Mouse (Mus musculus) v-Abl transformed pro-B cells (cell line): ENCODE results near the gene Clcn3.

Experiments used
- in situ Hi-C, 2 experiments: fragments of 400-800 bp; cut with MboI; formaldehyde crosslinking; loops; one replicate each; pipeline ENCODE4 v1.15.1; 2025; ENCODE audit not compliant: unreplicated experiment in 2 of 2

The Clcn3 gene

DNA sequence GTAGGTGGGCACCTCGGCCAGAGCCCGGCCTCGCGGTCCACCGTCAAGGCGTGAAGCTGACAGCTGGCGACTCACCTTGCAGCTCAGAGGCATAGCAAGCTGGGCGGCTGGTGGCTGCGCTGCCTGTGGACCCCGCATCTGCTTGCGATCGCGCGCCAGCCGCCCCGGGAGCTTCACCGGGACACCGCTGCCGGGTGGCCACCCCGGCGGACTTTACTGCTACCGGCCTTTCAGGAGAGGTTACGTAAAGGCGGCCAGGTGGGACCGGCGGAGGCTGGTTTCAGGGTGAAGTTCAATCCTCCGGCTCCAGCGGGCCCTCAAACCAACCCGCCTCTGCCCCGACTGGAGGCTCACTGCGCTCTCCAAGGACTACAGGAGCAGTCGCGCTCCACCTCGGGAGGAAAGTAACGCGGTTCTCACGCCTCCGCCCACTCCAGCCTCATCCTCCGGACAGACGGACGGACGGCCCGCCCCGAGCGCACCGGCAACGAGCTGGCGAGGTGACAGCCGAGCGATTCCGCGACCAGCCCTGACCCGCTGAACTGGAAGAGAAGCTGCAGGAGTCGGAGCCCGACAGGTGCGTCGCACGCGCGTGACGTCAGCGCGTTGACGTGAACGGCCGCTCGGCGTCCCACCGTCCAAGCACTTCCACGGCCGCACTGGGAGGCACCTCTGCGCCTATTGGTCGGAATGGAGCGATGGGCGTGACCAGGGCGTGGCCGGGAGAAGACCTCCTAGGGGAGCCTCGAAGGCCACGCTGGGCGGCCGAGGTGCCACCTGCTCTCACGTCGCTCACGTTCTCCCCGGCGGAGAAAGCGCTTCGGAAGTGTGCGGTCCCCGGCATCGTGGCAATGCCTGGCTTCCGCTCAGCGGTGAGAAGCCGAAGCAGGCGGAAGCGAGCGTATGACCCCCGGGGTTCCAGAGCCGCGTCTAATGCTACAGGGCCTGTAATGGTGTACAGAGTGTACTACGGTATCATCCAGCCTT lies at the start of gene Clcn3:
TSS of gene Clcn3 (minus strand) at position 600 of the 987 bp plus-strand sequence.
- in situ Hi-C loops = loop anchor here (10.0 to 25.0 kb wide), 2 partner anchors 96 to 302 kb away; partner anchors contain the start of gene Hpf1 (in 2 of the 2)

DNA sequence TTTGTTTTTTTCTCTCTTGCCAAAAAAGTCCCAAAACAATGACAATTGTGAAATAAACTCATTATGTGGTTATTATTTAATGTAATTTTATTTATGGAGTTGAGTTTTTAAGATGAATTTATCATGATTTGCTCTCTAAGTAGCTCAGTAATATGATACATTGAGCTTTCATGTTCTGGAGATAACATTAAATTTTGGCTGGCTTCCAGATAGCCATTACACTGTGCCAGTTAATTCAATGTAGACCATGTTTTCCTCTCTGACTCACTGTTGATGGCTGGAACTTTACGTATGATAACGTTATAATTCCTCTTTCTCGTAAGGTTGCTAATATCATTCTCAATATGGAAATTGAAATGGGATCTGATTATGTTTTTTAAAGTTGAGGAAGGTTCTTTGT lies 13.4 kb upstream of the Clcn3 start:
- in situ Hi-C loops = loop anchor here (10.0 to 25.0 kb wide), 2 partner anchors 109 to 228 kb away; partner anchors contain the start of genes Hpf1 (in 2 of the 2) and Sh3rf1 (in 1 of the 2)

DNA sequence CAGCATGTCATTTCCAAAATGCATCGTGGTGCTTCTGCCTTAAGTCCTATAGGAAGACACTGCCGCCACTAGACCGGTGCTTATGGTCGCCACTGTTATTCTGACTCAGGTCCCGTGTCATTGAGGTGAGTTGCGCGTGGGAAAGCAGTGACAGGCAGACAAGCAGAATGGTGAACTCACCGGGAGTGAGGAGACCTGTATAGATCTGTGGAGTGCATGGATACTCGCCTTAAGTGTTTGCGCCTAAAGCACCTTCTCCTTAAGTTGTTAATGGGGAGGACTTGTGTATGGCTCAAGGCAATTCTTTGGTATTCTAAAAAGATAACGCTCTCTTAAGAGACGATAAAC lies 10.5 kb upstream of the Clcn3 start:
- in situ Hi-C loops = loop anchor here (5.0 to 25.0 kb wide), 3 partner anchors 106 to 489 kb away; partner anchors contain the start of genes Hpf1 (in 2 of the 2) and Sh3rf1 (in 1 of the 2)

DNA sequence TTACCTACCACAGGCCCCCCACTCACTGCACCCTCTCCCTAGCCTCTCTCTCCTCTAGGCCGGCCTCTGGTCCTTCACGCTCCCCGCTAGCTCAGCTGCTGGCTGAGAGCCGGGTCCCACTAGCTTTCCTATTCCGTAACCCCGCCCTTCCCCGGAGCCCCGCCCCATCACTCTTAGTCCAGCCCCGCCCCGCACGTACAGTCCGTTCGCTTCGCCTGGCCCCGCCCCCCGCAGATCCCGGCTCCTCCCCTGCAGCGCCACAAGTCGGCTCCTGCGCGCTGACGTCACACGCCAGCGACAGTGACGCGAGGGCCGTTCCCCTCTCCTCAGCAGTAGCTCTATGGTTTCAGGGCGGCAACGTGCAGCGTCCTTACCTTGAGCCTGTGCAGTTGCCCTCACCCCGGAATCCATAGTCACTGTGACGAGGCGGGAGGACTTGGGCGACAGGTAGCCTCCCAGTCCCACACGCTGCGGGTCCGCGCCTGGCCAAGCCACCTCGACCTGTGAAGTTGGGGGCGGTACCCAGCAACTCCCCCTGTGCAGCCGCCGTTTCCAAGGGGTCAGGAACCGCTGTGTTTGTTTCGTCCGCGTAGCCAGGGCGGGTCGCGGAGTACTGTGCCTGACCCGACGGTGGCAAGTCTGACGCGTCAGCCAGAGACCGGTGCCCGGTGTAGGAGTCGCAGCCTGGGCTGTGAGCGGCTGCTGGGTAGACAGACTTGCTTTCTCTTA lies 10.0 kb upstream of the Clcn3 start, which contains the start of gene Nek1:
TSS of gene Nek1 (plus strand) at position 286 of the 729 bp plus-strand sequence.
- in situ Hi-C loops = loop anchor here (5.0 to 25.0 kb wide), 3 partner anchors 106 to 489 kb away; partner anchors contain the start of genes Hpf1 (in 2 of the 2) and Sh3rf1 (in 1 of the 2)

DNA sequence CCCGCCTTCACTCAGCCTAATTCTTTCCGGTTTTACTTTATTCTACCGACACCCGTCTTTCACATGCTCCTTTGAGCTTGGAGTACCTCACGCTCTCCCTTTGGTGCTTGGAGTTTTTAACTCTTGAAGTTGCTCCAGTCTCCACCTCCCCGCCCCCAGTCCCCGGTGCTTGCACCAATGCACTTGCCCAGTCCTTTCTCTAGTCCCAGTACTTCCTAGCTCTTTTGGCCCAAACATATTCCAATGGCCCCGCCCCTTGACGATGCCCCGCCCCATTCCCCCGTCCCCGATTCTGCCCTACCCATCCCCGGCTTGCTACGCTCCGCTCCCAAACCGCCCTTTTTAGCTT lies 9.4 kb upstream of the Clcn3 start:
- in situ Hi-C loops = loop anchor here (5.0 to 25.0 kb wide), 3 partner anchors 105 to 490 kb away; partner anchors contain the start of genes Hpf1 (in 2 of the 2) and Sh3rf1 (in 1 of the 2)

DNA sequence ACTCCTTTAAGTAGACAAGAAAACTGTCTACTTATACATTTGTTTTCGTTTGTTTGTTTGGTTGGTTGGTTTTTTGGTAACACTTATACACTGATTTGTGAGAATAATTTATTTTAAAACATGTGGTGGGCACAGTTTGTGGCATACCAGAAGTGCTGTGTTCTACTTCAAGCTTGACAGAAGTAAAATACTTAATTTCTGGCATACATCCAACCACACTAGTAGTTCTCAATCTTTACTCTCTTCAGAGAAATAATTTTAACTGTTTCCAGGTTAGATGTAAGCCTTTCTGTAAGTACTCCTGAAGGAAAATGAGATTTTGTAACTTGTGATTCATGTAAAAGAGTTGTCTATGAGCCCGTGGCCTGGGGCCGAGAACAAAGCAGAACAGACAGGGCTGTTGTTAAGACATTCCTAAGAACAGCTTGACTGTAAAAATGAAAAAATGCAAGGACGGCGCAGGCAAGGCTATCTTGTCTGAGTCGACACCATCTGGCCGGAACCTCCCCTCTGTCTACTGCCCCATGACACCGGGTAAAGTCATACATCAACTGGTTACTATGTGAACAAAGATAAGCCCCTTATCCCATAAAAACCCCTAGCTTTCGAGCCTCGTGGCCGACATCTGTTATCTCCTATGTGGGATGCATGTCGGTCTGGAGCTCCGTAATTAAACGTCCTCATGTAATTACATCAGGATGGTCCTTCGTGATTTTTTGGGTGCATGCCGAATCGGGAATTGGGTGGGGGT lies 1.3 kb upstream of the Clcn3 start:
- in situ Hi-C loops = loop anchor here (10.0 to 25.0 kb wide), 2 partner anchors 97 to 300 kb away; partner anchors contain the start of gene Hpf1 (in 2 of the 2)

DNA sequence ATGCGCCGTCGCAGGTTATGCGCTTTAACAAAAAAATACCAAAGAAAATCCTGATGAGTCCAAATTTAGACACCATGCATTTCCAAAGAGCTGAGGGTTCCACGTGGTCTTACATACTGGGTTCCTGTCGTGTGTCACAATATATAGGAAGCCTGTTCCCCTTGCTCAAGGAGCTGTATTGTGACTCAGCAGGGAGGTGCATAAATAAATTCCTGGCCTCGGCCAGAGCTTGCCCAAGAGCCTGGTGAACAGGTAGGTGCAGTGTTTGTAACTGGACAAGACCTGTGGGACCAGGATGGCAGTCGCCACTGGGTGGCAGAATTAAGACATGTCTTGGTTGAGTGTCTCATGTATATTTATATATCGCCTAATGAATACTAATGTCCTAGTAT lies 584 bp upstream of the Clcn3 start:
- in situ Hi-C loops = loop anchor here (10.0 to 25.0 kb wide), 2 partner anchors 96 to 301 kb away; partner anchors contain the start of gene Hpf1 (in 2 of the 2)

DNA sequence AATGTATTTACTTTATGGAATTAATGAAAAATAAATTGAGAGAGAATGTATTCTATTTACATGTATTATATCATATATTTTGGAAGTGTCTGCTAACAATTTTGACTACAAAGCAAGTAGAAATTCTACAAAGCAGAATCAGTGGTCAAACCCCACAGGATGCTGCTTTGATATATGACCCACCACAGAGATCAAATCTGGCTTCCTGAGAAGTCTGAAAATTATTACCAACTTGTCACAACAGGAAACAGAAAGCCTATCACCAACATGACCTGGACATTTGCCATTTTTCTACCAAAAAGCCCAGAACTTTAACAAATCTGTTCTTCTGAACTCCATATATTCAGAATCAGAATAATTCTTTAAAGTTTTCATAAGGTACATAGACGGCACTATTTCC lies 1.7 kb downstream of the Clcn3 start:
- in situ Hi-C loops = loop anchor here (10.0 to 25.0 kb wide), 2 partner anchors 94 to 303 kb away; partner anchors contain the start of gene Hpf1 (in 2 of the 2)

DNA sequence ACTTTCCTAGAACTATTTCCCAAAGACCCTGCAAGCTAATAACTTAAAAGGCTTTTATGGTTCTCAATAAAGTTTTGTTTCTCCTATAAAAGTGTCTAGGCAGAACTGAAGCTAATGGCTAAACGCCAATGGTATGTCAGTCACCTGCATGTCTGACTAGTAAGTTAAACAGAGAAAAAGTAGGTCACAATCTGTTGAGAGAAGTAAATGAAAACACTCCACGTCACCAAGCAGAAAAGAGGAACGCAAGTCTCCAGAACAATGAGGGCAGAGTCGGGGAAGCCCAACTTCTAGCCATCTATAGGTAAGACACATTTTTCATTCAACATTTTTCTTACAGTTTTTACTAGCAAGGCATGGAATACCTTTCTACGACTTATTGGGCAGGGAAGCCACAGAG lies 4.6 kb downstream of the Clcn3 start:
- in situ Hi-C loops = loop anchor here (25.0 kb wide), 1 partner anchor 91 kb away; the partner anchor contains the start of gene Hpf1 (in 2 of the 2)

DNA sequence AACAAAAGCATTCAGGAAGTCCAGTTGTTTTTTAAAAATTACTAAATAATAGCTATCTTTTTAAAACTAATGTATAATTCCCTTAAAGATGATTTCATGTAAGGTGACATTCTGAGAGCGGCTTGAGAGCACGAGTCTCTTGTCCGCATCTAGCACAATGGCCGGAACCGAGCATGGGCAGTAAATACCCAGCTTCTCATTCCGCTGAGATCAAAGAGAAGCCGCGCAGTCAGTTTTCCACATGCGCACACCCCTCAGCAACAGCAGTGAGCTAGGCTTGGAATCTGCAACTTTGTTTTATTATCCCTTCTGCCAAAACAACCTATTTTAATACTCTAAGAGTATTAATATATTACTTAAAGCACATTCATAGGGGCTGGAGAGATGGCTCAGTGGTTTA lies 6.3 kb downstream of the Clcn3 start:
- in situ Hi-C loops = loop anchor here (25.0 kb wide), 1 partner anchor 90 kb away; the partner anchor contains the start of gene Hpf1 (in 2 of the 2)

DNA sequence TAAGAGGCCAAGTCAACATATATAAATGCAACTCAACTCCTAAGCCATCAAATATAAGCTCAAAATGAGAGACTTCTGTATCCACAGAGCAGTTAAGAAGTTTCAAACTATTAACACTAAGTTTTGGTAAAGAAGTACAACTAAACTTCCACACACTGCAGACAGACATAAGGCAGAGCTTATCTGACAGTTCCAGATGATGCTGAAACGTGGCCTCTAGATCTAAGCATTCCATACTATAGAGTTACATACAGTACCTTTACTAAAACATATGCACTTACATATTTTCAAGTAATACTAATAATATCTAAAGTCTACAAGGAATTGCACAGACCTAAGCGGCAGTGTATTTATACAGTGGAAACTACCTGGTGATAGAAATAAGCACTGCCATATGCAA lies 8.3 kb downstream of the Clcn3 start:
- in situ Hi-C loops = loop anchor here (25.0 kb wide), 1 partner anchor 88 kb away; the partner anchor contains the start of gene Hpf1 (in 2 of the 2)

DNA sequence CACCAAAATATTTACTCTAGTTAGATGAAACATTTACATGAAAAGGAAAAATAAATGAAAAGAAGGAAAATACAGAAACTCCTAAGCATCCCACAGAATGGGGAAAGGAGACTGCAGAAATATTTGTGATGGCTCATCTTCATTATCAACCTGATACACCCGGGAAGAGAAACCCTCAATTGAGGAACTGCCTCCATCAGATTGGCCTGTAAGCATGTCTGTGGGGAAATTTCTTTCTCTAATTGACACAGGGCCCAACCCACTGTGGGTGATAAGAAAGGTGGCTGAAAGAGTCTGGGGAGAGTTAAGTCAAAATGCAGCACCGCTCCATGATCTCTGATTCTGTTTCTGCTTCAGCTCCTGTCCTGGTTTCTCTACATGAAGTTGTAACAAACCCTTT lies 9.7 kb downstream of the Clcn3 start:
- in situ Hi-C loops = no loop called here

DNA sequence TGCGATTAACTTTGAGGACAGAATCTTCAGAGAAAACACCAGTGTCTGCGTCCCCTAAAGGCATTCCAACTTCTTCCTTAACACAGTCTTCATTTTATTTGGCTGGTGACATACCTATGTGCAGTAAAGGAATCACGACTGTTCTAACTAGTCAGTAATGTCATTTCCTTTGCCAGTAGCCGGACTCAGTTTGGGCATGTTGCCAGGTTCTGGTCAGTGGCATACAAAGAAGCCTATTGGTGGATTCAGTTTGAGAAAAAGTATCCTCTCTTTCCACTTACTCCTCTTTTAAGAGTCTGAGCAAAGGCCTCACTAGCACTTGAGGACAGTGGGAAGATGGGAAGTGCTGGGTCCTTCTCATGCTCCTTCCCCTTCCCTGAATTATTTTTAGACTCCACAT lies 11.3 kb downstream of the Clcn3 start:
- in situ Hi-C loops = no loop called here

DNA sequence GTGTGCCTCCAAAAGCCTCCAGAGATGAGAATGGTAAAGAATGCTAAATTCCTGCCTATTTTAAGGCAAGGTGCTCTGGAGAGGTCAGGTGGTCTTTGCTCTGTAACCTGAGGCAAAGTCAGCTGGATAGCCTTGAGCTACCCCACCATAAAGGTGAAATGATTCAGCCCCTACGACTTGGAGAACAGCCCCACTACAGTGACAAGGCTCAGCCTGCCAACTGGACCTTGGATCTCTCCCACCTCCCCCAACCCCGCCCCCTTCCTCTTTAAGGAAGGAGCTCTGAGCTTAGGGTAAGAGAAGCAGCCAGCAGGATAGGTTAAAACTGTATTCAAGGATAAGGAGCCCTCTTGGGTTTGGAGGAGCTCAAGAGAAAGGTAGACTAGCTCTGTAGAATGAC lies 14.0 kb downstream of the Clcn3 start:
- in situ Hi-C loops = no loop called here

DNA sequence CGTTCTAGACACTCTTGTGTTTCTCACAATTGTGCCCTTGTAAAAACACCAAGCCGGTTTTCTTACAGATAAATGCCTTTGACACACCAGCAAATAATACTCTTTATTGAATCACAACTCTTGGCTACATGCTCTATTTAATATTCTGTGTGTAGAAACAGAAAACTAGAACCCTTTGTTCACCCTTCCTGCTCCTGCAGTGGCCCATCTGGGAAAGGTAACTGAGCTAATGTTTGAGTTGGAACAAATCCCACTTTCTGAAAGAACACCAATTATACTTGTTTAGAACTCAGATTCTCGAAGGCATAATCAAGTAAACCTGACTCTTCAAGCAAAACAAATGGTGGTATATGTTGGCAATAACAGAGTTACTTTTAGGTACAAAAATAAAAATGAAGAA lies 17.4 kb downstream of the Clcn3 start:
- in situ Hi-C loops = no loop called here

DNA sequence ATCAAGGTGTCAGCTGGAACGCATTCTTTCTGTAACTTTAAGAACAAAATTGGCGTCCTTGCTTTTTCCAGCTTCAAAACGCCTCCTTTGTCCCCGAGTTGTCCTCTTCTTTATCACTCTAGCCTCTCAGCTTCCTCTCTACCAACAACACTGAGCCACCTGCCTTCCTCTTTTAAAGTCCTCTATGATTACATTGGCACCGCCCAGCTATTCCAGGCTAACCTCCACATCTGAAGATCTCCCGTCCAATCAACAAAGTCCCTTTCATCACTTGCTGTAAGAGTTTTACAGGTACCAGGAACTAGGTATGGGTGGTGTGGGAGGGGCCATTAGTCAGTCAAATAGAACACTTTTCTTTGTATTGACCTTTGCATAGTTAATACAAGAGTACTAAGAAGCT lies 17.8 kb downstream of the Clcn3 start:
- in situ Hi-C loops = no loop called here

DNA sequence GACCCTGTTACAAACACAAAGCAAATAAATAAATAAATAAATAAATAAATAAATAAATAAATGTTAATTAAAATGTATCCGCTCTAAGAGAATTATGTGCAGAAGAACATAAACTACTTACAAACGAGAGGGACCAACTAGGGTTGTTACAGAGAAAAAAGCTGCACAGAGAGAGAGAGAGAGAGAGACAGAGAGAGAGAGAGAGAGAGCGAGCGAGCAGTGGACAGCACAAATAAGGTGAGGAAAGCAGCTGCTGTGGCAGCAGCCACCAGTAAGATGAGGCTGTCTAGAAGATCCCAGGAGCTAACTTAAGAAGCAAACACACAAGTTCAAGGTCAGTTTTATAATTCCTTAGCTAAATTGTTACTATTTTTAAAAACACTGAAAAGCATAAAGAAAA lies 18.6 kb downstream of the Clcn3 start:
- in situ Hi-C loops = no loop called here

DNA sequence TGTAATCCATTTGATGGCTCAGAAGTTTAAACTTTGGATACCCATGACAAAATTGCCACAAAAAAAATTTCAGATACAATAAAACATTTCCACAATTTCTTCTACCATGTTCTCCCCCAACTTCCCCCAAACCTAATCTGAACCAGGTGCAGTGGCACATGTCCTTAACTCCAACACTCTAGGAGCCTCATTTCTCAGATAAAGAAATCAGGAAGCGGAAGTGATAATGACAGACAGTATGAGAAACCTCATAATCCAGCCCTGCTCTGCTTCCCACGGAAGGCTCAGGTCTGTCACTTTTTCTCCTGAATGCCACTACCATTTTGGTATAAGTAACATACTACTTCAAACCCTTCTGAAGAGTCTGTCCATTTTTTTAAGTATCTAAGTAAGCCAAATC lies 19.2 kb downstream of the Clcn3 start:
- in situ Hi-C loops = no loop called here

DNA sequence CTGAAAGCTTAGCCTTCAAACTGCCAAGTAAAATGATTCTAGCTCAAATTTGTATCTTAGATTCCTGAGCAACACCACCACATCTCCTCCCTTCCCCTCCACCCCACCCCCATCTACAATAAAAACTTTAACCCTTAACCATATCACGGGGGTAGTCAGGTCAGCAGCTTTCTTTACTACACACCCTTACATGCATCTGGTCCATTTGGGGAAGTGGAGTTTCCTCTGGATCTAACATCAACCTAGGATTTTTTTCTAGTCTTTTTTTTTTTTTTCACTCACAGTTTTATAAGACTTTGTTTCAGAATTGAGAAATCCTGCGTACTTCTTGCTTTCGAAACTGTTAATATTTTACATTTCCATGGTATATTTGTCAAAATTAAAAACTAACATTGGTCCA lies 20.3 kb downstream of the Clcn3 start:
- in situ Hi-C loops = no loop called here

DNA sequence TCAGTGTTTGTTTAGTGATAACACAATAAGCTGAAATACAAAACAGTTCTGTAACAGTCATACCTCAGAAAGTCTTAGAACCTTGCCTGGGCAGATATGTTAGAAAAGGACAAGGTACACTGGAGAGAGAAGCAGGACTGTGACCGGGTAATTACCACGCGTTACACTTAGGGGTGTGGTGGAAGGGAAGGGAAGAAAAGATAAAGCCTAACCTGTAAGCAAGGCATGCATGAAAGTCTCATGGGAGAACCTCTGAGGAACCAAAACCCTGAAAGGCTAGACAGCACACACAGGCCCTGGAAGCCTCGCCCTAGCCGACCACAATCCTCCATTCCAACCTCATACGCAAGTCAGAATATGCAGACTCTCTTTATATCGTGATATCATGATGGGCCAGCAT lies 26.3 kb downstream of the Clcn3 start:
- in situ Hi-C loops = no loop called here
